Mouse (Mus musculus) embryonic facial prominence, embryonic 10.5 days (tissue): ENCODE measurements around the gene Bicral. TPM values are rescaled to one million over a fixed set of nuclear protein-coding genes. Genes with fewer than 3 reads are reported as not detected.

Experiments
- DNase-seq: peaks from one replicate; pipeline ENCODE4 v3.0.0-alpha.2; 2017; ENCODE audit warnings: low spot score
- H3K27ac ChIP-seq: fragments of 300-500 bp; sonication (generic); replicated peaks from 2 replicates; pipeline ENCODE4 v1.5.1; 2016; ENCODE audit warnings: mild to moderate bottlenecking
- H3K27me3 ChIP-seq: fragments of 300-500 bp; sonication (generic); replicated peaks from 2 replicates; pipeline ENCODE4 v1.6.1; 2016; ENCODE audit warnings: low read depth, mild to moderate bottlenecking; ENCODE audit not compliant: poor library complexity, severe bottlenecking
- H3K36me3 ChIP-seq: fragments of 300-500 bp; sonication (generic); replicated peaks from 2 replicates; pipeline ENCODE4 v1.6.1; 2016; ENCODE audit warnings: mild to moderate bottlenecking, moderate library complexity
- H3K4me1 ChIP-seq: fragments of 300-500 bp; sonication (generic); 2 replicates; pipeline ENCODE4 v1.6.1; 2016
- H3K4me3 ChIP-seq: fragments of 300-500 bp; sonication (generic); 2 replicates; pipeline ENCODE4 v1.5.1; 2016; ENCODE audit warnings: mild to moderate bottlenecking, moderate library complexity
- H3K9me3 ChIP-seq: fragments of 300-500 bp; sonication (generic); 2 replicates; pipeline ENCODE4 v1.6.1; 2016; ENCODE audit warnings: mild to moderate bottlenecking
- WGBS: fragments of 180-500 bp; shearing (Covaris S2); methylation state at CpG from one replicate; pipeline ENCODE4 v1.1.7; 2016; 5-methylcytosine and 5-hydroxymethylcytosine counted together
- polyA plus RNA-seq: library from polyadenylated mRNA; unstranded; fragments of >200 nt; fragmentation: Nextera tagmentation; extraction: Ambion mirVana; gene quantifications from 2 replicates; pipeline ENCODE4 v1.2.1, GENCODE M21; 2016

Gene Bicral
- polyA plus RNA-seq = 3.0 and 4.4 TPM in 2 replicates

DNA sequence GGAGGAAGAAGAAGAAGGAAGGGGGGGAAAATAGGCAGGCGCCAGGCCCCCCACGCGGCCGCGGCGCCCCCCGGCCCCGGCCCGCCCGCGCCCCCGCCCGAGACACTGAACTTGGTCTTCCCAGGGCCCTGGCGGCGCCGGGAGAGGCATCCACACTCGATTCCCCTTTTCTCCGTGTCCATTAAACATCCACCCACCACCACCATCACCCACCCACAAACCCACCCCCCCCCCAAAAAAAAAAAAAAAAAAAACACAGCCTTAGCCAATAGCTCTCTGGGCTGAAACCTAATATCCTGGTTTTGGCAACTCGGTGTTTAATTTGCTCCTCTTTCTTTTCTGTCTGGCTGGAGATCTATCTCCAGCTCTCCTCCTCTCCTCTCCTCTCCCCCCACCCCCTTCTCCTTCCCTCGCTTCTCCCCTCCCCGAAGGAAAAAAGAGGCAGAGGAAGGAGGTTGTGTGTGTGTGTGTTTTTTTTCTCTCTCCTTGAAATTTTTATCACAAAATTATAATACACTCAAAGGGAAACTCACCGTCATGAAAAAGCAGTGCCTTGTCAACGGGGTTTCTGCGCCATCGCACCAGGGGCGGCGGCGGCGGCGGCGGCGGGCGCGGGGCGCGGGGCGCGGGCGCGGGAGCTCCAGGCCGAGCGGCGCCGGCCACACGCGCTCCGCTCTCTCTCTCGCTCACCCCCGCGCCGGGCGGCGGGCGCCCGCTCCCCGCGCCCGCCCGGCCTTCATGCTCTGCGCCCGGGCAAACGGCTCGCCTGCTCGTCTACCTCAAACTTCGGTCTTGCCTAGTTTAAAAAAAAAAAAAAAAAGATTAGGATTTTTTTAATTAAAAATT lies at the start of gene Bicral:
Bicral (minus strand) TSS at position 580 of the 846 bp plus-strand sequence.
- peak; percentile 86 for DNase-seq
- no peaks in the 10 kb centered on the region for H3K27me3 ChIP-seq
- peak within 1 kb of the TSS; percentile 96 for H3K4me3 ChIP-seq
- H3K9me3 ChIP-seq = no peaks in the 10 kb centered on the region
- peaks cover 35% of the 10 kb centered on the region for H3K4me1 ChIP-seq
- peaks cover 5% of the 10 kb centered on the region; the same call in 1 of the 2 replicates for H3K36me3 ChIP-seq
- under 1% methylated on average over 63 of the region's 65 CpGs for WGBS
- H3K27ac ChIP-seq = peak within 1 kb of the TSS; percentile 100

DNA sequence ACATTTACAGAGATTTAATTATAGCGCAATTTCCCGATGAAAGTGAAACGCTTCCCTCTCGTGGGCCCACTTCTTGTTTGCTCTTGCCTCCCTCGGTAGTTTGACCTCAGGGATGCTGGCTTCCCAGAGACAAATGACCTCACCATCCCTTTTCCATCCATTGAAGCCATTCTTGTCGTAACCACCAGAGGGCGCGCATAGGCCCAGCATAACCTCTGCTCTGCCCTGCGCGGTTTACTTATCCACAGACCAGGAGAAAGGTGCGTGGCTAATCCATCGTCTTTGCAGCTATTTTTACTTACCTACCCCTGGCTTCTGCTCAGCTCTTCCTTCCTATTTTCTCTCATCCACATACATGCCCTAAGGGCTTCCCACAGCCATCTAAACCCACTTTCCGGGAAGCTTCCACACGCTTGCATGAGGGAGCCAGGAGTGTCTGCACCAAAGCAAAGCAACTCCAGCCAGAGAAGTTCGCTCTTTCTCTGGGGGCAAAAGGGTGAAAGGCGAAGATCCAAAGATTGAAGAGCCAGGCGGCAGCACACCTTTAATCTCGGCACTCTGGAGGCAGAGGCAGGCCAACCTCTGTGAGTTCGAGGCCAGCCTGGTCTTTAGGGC lies 45.7 kb upstream of the Bicral start:
- 0 out of 2 replicates have a peak, but pooled peaks cover 4% of the 10 kb centered on the region for H3K9me3 ChIP-seq
- H3K27me3 ChIP-seq = no peaks in the 10 kb centered on the region
- peaks cover 4% of the 10 kb centered on the region; the same call in 1 of the 2 replicates for H3K4me1 ChIP-seq
- H3K27ac ChIP-seq = no peak overlapping the region
- no peaks in the 10 kb centered on the region for H3K36me3 ChIP-seq
- 0 out of 2 replicates have a peak overlapping the region, but pooled peaks have one; percentile 2 for H3K4me3 ChIP-seq
- WGBS = 22% methylated on average over 19 of the region's 19 CpGs
- peak; percentile 85 for DNase-seq

DNA sequence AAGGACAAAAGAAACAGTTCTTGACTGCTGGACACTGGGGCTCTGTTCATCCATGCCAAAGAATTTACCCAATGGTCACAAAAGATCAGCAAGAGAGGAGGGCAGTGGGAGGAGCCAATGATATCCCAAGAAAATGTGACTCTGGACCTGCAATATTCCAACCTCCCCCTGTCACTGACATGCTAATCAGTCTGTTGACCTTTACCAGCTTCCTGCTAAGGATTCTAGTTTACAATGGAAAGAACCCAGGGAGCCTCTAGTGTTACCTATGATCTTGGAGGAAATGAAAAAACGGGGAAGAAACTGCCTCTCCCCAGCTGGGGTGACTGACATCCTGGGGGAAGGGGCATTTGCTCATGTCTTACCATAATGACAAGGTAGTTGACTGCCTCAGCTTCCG lies 42.7 kb upstream of the Bicral start:
- 65% methylated on average over 2 of the region's 2 CpGs for WGBS
- no peak for DNase-seq
- no peaks in the 10 kb centered on the region for H3K9me3 ChIP-seq
- H3K36me3 ChIP-seq = no peaks in the 10 kb centered on the region
- peaks cover 10% of the 10 kb centered on the region; the same call in 1 of the 2 replicates for H3K4me1 ChIP-seq
- H3K27me3 ChIP-seq = no peaks in the 10 kb centered on the region
- H3K4me3 ChIP-seq = no peak overlapping the region
- no peak overlapping the region for H3K27ac ChIP-seq

DNA sequence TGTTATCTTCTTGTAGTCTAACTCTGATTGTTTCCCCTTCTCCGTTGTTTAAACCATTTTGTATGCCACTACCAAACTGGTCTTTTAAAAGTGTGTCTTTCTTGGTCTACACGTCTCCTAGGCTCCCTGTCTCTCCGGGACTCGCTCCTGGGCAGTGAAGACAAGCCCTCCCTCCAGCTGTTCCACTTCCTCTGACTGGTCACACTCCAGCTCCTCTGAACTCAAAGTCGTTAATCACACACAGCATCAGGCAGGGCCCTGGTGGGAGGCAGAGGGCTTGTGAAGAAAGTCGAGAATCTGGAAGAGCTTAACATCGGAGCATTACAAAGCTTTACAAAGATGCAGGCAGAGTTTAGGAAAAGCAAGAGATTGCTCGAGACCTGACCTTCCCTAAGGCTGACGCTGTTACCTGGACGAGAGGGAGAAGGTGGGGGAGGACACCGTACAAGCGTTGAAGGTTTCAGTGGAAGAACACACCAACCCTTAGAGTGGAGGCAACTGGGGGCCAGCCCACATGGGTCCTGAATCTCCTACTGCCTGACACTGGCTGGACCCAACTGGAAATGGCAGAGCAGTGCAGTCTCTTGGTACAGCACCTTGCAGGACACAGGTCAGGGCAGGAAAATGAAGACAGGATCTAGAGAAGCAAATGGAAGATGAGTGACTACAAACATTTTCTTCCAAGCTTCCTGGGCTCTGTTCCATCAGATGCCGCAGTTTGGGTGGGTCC lies 39.1 kb upstream of the Bicral start:
- Histone ChIP-seq H3K4me3 (no peak overlapping the region), H3K27me3 (no peaks in the 10 kb centered on the region), H3K4me1 (peaks cover 16% of the 10 kb centered on the region), H3K9me3 (no peaks in the 10 kb centered on the region), H3K36me3 (peaks cover 17% of the 10 kb centered on the region), H3K27ac (no peak overlapping the region)
- no peak for DNase-seq
- 53% methylated on average over 13 of the region's 13 CpGs for WGBS

DNA sequence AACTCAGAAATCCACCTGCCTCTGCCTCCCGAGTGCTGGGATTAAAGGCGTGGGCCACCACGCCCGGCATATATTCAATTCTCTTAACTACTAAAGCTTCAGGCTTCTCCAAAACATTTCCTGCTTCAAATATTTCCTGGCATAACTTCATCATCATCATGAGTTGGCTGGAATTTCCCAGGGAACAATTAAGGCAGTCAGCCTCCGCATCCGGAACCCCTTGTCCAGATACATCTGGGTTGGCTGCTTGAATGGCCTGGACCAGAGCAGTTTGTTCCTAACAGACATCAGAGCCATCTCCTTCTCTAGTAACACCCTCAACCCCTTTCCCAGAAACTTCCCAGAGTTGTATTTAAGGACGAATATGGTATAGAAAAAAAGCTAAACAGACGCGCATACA lies 37.1 kb upstream of the Bicral start:
- Histone ChIP-seq H3K4me1 (peaks cover 31% of the 10 kb centered on the region), H3K4me3 (no peak overlapping the region), H3K27me3 (no peaks in the 10 kb centered on the region), H3K27ac (no peak overlapping the region), H3K9me3 (no peaks in the 10 kb centered on the region), H3K36me3 (peaks cover 22% of the 10 kb centered on the region)
- DNase-seq = no peak
- 93% methylated on average over 9 of the region's 9 CpGs for WGBS

DNA sequence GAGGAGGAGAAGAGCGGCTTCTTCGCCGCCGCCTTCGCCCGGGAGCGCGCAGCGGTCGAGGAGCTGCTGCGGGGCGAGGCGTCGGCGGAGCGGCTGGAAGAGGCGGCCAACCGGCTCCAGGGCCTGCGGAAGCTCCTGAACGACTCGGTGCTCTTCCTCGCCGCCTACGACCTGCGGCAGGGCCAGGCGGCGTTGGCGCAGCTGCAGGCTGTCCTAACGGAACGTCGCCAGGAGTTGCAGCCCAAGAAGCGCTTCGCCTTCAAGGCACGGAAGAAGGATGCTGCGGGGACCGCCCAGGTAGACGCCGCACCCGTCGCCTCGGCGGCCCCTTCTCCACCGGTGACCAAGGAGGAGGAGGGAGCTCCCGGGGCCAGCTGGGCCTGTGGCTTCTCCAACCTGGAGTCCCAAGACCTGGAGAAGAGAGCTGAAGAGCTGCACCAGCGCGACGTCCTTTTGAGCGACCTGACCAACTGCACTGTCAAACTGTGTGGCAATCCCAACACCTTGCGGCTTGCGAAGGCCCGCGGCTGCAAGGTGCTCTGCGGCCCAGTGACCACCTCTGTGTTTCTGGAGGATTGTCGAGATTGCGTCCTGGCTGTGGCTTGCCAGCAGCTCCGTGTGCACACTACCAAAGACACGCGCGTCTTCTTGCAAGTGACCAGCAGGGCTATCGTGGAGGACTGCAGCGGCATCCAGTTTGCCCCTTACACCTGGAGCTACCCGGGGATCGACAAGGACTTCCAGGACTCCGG lies 32.7 kb upstream of the Bicral start:
- WGBS = 2% methylated on average over 64 of the region's 64 CpGs
- peak; percentile 58 for DNase-seq
- H3K4me3 ChIP-seq = peak overlapping the region; percentile 97
- H3K36me3 ChIP-seq = peaks cover 22% of the 10 kb centered on the region
- H3K4me1 ChIP-seq = peaks cover 44% of the 10 kb centered on the region
- peak overlapping the region; percentile 94 for H3K27ac ChIP-seq
- no peaks in the 10 kb centered on the region for H3K9me3 ChIP-seq
- H3K27me3 ChIP-seq = no peaks in the 10 kb centered on the region

DNA sequence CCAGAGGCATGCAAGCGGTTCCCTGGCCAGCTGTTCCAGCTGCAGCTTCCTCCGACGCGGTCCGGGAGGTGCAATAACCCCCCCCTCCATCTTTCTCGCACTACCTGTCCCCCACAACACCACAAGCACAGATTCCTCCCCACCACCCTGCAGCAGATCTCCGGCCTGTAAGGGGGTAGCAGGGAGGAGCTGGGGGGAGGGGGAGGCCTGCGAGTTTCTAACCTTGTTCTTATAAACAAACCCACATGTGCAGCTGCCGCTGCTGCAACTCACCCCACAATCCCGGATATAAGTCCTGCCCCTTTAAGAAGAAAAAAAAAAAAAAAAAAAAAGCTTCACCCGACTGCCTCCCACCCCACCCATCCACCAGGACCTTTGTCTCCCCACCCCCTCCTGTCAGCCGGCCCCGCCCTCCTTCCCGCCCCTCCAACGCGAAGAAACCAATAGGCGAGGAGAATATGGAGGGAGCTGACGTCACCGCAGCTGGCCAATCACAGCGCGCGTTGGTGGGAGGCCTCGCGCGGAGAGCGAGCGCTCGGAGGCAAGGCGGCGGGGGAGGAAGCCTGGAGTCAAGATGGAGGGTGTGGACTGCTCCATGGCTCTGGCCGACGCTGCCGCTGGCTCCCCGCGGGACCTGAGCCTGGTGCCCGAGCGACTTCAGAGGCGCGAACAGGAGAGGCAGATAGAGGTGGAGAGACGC lies 32.0 kb upstream of the Bicral start, which contains the start of gene Tbcc:
Tbcc (plus strand) TSS at position 569 of the 700 bp plus-strand sequence.
- WGBS = under 1% methylated on average over 40 of the region's 40 CpGs
- Histone ChIP-seq H3K4me1 (peaks cover 47% of the 10 kb centered on the region), H3K27ac (peak within 1 kb of the TSS; percentile 95)

DNA sequence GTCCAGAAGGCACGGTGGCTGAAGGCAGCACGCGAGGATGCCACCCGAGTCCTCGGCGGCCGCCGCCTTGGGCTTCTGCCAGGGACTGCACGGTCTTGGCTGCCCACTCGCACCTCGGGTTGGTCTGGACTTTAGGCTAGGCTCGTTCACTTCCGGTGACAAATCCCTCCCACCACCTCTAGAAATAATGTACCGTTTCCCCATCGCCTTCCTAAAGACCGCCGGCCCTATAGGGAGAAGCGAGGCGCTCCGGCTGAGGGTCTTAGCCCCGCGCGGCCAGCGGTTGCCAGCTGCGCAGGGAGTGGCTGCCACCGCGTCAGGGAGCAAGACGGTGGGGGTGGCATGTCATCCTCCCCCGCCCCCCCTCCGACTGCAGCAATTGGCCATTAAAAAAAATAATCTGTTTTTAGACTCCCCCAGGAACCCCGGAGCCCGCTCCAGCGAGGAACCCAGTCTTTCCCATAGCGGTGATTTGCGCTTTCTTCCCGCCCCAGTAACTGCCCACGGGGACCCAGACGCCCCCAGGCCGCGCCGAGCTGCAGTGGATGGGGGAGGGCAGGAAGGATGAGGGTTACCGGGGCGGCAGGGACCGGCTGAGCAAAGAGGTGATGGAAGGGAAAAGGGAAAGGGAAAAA lies 31.3 kb upstream of the Bicral start:
- Histone ChIP-seq H3K9me3 (no peaks in the 10 kb centered on the region), H3K27ac (peak overlapping the region; percentile 95), H3K27me3 (no peaks in the 10 kb centered on the region), H3K4me1 (peaks cover 47% of the 10 kb centered on the region), H3K36me3 (peaks cover 22% of the 10 kb centered on the region), H3K4me3 (peak overlapping the region; percentile 97)
- WGBS = under 1% methylated on average over 44 of the region's 44 CpGs
- DNase-seq = peak; percentile 80

More for the DNA sequence above, 32.0 kb upstream of the Bicral start, which contains the start of gene Tbcc:
- H3K36me3 ChIP-seq = peaks cover 22% of the 10 kb centered on the region
- peak; percentile 99 for DNase-seq
- H3K4me3 ChIP-seq = peak within 1 kb of the TSS; percentile 97
- no peaks in the 10 kb centered on the region for H3K9me3 ChIP-seq
- no peaks in the 10 kb centered on the region for H3K27me3 ChIP-seq

DNA sequence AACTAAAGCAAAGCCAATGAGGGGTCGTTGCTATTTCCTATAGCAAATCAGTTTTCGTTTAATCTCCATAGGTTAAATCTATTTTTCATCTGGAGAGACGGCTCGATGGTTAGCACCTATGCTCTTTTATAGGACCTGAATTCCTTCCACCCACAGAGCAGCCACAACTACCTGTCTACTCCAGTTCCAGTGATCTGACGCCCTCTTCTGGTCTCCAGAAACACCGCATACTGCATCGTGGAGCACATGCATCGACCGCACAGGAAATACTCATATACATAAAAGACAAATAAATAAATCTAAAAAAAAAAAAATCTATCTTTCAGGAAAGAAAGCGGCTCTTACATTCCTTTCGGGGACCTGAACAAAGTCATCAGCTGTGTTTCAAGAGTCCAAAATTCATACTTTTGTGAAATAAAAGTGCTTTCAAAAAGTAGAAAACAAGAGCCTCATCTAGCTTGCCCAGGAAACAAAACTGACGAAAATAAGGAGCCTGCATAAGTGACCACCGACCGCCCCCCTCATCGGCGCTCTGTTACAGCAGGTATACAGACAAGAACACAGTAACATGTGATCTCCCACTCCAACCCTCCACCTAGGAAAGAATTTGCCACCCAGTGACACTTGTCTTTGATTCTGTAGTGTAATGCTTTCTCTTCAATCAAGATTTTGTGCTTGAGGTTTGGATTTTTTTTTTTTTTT lies 30.4 kb upstream of the Bicral start:
- Histone ChIP-seq H3K36me3 (peaks cover 18% of the 10 kb centered on the region), H3K27ac (peak overlapping the region; percentile 95), H3K4me1 (peaks cover 44% of the 10 kb centered on the region), H3K9me3 (no peaks in the 10 kb centered on the region), H3K4me3 (peak overlapping the region; percentile 97), H3K27me3 (no peaks in the 10 kb centered on the region)
- 34% methylated on average over 16 of the region's 16 CpGs for WGBS
- peak; percentile 39 for DNase-seq

DNA sequence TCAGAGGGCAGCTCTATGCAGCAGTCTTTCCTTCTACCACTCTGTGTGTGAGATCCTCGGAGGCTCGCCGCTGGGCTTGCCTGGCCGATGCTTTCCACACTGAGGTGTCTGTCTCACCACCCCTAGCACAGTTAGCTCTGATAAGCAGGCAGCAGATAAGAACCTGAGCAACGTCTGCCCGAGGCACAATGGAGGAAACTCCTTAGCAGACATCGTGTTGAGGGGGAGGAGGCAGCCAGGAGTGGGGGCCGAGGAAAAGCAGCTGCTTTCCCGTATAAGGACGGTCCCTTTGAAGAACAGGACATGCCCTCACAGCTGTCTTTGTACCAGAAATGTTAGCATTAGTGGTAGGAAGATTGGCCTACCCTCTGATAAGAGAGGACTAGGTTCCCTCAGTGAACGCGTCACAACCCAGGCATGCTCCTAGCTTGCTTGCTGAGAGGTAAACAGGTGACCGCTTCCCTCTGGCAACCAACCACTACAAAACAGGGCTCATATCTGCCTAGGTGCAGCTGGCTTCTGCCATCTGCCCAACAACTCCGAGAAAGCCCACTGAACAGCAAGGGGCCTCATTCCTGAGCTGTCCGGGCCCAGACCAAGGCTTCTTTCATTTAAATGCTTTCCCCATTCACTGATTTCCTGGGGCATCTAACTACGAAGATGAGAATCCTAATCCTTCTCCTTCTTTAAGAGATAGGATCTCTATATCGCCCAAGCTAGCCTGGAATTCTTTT lies 27.8 kb upstream of the Bicral start:
- Histone ChIP-seq H3K27me3 (no peaks in the 10 kb centered on the region), H3K4me3 (no peak overlapping the region; the same call in 1 of the 2 replicates), H3K36me3 (no peaks in the 10 kb centered on the region), H3K27ac (peak overlapping the region; percentile 3; the same call in 1 of the 2 replicates), H3K4me1 (peaks cover 23% of the 10 kb centered on the region), H3K9me3 (no peaks in the 10 kb centered on the region)
- 58% methylated on average over 17 of the region's 17 CpGs for WGBS
- DNase-seq = no peak
